Mouse (Mus musculus) gonadal fat pad, adult 2 months (tissue): ENCODE data around the gene Gm12166. TPM values are rescaled to one million over a fixed set of nuclear protein-coding genes. Genes with fewer than 3 reads are reported as not detected.
A peak's percentile ranks its signal among the peaks of the same experiment; 100 is the strongest.
"Not testable (repeated sequence)": the region's sequence is repeated elsewhere in the genome, so short reads cannot be mapped to it uniquely, and the experiment has no call there.

Experiments
- DNase-seq: peaks from one replicate; pipeline ENCODE4 v3.0.0-alpha.2; 2012; ENCODE audit warnings: low read depth
- polyA plus RNA-seq: library from polyadenylated mRNA; depleted of rRNA; stranded (reverse); fragments of >200 nt; gene quantifications from 2 replicates; pipeline ENCODE4 v1.2.3, GENCODE M21; 2012; rRNA removed

Gene Gm12166
- polyA plus RNA-seq, result 11.5 and 13.8 TPM in 2 replicates

DNA sequence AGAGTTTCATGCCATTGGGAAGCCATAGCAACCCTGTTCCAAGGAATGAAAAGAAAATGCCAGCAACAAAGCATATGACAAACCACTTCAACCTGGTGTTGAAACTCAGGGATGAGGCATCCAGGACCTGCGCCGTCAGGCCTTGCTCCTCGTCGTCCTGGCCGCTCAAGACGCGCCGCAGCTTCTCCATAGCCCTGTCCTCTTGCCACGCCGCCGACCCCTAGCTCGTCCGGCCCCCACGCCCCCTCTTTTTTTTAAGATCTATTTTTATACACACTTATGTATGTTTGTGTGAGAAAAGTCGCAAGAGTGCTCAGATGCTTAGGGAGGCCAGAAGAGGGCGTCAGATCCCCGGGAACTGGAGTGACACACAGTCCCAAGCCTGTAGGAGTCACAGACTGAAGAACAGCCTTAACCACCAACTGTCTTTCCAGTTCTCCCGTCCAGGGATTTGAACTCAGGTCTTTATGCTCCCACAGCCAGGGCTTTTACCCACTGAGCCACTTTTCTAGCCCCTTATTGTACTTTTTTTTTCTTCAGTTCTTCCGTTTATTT lies at the start of gene Gm12166:
Gene Gm12166, minus strand, starts transcription at position 217 of the 555 bp plus-strand sequence.
- DNase-seq, result not testable (repeated sequence)

DNA sequence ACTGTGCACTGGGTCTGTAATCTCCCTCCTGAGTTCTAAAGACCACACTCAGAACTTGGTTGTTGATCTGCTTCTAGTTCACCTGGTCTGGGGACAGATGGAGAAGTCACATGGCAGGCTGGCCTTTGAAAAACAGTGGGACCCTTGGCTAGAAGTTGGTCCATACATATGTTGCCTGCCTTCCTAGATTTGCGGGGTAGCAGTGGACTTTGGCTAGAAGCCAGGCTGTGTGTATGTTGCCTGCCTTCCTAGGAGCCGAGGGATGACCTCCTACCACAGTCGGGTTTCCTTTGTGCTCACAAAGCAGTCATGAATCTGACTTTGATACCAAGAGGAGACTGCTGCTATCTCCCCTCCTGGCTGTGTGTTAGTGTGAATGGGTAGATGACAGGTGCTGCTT lies 44.9 kb upstream of the Gm12166 start:
- DNase-seq, result no peak

DNA sequence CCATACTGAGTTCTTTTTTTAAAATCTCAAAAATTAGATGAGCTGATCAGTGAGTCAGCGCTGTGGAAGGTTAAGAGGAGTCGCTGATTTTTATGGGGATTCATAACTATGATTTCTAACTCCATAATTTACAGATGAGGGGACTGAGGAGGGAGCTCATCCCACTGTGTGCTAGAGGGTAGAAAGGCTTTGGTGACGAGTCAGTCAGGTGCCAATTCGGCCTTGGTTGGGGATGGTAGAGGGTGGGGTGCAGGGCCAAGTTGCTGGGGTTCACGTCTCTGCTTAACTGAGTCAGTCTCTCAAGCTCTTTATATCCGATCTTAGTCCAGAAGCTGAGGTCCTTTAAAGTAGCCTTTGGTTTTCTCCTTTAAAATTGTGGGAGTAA lies 44.1 kb upstream of the Gm12166 start:
- DNase-seq, result no peak

DNA sequence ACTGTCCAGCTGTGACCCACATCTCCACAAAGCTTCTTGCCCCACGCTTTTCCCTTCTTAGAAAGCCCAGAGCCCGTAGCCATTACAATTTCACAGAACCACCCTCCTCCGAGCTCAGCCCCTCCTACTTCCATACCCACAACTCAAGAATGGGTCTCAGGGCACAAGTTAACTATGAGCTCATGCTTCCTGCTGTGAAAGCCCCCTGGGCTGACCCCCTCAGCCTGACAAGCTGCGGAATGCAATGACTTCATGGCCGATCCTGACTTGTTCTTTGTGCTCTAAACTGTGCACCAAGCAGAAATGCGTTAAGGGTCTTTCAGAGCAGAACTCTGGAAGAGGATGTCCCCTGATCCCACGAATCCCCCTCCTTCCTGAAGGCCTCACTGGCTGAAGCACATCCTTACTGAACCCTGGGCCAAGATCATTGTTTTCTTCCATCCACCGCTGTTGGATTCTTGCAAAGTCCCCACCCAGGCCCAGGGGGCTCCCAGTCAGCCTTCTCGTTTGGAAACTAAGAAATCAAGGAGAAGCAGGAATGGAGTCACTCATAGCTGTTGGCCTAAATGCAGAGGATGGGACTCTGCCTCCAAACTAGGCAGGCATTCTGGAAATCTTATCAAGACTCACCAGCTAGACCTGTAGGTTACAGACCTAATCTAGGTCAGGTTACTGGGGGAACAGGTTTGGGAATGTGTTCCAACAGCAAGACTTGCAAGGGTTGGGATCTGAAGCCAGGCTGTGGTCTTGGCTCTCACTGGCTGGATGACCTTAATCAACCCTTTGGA lies 43.5 kb upstream of the Gm12166 start:
- DNase-seq, result no peak

DNA sequence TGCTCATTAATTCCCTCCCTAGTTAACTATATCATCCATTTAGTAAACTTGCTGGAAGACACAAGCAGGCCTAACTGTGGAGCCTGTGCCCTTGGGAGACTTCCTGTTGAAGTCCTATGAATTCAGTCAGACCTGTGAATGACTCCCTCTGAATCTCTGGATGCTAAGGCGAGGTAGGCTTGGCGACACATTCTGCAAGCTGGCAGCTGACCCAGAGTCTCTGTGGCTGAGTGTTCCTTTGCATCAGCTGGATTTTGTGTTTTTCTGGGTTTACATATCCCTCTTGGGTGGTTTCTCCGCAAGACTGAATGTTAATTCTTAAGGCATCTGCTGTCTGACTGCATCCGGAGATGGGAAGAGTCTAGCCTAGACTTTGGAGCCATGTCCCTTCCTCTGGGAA lies 40.0 kb upstream of the Gm12166 start:
- DNase-seq, result no peak

DNA sequence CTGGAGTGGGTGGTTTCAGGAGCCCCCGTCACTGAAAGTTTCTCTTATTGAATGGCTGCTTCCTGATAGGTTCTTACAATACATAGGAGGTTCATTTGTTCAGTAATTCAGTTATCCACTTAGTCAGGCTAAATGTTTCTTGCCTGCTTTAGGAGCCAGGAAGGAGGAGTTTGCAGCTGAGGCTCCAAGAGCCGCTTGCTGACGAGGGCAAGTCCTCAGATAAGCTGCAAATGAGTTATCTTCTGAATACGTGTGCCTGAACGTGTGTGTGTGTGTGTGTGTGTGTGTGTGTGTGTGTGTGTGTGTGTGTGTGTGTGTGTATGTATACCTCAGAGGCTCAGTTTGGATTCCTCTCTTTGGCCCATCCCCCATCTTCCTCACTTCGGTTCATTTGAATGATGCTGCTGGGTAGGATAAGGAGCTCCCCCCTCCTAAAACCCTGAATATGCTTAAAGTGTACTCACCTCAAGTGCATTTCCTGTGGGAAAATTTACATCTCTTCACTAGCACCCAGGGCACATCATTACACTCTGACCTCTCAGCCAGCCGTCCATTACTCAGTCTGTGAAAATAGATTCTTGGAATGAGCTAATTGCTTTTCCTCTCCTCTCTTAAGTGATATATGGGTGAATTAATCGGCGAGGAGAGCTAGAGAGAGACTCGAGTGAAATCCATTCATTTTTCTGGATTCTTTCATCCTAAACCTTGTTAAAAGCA lies 39.0 kb upstream of the Gm12166 start:
- no peak for DNase-seq

DNA sequence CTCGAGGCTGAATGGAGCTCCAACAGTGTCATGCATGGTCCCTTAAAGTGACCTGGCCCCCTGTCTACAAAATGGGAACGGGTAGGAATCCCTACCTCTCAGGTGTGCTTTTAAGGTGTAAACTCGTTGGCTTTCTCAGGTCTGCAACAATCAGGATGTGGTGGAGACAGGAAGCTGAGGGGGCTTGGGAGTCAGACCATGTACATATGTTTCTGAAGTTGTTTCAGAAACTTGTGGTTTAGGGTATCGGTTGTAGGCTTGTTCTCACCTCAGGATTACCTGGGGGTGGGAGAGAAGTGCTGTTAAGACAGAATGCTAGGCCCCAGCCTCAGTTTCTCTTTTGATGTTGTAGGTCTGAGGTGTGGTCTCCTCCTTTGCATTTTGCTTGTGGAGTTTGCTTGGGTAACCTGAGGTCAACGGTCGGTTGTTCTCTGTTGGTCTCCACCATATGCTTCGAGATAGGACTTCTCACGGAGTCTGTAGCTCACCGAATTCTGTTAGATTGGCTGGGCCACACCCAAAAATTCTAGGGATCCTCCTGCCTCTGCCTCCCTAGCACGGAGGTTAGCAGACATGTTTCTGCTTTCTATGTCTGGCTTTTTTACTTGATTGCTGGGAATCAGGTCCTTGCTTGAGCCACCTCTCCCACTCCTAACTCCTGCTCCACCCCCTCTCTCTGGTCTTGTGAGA lies 38.1 kb upstream of the Gm12166 start:
- DNase-seq, result no peak

DNA sequence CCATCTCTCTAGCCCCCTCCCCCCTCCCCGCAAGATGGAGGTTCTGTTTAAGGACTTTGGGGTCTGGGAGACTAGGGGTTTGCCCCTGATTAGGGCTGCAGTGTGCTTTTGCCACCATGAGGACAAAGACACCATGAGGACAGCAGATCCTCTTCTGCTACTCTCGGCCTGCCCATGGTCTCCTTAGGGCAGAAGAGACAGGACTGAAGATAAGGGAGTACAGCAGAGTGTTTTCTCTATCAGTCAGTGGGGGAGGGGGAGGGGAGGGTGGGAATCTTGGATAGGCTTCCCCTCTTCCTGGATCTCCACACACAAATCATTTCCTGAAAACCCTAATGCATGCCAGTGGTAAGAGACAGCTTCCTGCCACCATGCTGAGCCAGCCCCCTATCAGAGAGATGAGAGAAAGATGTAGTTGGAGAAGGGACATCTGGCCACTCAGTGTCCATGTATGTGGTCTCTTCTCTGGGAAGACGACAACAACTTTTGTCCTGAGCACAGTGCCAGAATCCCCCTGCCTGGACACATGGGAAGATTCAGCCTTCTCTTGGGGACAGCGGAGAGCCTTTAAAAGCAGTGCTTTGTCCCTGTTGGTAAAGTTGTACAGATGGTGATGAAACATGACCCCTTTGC lies 37.1 kb upstream of the Gm12166 start:
- no peak for DNase-seq

DNA sequence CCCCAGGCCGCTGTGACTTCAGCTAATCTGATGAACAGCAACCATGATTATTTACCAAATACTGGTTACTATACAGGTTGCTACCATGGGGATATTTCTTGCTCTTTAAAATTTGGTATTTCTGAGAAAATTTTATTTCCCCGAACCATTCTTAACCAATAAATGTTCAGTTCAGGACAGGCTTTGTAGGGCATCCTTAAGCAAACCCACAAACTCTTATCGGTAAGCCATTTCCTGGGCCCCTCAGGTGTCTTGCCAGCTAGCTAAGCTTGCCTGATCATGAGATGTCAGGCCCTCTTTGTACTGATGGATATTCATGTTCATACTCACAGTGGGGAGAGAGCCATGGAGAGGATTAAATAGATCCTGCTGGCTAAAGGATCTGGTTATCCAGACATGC lies 34.3 kb upstream of the Gm12166 start:
- DNase-seq, result no peak

DNA sequence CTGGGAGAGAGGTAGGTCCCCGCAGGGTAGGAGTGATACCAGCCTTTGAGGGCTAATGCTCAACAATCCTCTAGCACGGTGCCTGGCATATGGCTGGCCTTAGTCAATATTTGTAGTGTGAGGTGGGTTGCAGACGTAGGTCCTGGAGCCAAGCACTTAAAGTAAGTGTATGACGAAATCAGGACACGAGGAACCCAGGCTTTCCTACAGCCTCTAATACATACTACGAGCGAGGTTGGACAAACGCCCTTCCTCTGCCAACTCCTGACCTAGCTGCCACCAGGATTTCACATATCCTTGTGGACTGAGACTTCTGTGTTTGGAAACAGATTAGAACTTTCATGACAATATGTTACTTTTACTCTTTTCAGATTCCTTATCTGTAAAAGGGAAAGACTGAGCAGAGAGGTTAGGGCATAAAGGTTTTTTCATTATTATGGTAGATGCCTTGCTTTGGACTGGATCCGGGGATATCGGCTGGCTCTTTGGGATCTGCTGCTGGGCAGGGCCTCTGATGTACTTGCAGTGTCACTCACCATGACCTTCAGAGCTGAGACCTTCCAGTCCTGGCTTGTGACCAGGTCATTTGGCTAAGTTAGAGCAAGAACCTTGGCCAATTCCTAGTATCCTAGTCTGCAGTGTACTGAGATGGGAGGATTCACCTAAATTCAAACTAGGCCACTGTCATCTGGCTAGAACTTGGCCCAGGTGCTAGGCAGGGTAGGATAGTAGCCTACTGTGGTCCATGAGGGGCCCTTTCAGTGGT lies 33.5 kb upstream of the Gm12166 start:
- DNase-seq, result peak; percentile 30

DNA sequence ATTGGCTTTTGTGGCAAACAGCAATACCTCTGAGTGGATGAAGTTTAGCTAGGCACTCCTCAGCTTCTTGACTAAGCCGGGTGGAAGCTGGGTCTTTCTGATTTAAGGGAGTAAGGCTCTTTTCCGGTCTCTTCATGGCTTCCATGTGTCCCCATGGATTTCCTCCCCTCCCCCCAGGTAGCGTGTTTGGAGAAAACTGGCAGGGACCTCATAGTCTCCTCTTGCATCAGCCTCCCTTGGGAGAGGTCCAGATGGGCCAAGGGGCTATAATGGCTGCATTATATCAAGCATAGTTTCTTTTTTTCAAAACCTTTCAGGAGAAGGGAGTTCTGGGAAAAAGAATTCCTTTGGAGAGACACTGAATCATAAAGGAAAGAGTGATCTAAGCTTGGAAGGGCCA lies 32.4 kb upstream of the Gm12166 start:
- no peak for DNase-seq

DNA sequence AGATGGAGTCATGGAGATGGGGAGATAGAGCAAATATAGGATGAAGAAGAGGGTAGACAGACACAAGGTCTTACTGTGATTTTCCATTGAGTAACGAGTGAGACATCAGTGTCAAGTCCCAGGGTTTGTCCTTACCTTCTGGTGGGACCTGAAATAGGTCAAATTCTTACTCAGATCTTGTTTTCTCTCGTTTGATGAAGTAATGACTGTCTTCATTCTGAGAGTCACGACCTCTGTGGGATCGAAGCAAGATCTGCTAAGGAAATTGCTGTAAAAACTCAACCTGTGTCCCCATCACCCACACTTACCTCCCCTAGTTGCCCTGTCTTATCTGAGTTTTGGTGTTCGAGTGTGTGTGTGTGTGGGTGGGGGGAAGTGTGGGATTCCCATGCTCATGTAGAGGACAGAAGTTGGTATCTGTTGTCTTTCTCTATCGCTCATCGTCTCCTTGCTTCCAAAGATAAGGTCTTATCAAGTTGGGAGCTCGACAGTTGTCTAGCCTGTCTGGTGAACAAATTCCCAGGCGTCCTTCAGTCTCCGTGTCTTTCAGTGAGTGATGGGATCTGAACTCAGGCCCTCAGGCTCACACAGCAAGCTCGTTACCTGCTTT lies 31.8 kb upstream of the Gm12166 start:
- no peak for DNase-seq

DNA sequence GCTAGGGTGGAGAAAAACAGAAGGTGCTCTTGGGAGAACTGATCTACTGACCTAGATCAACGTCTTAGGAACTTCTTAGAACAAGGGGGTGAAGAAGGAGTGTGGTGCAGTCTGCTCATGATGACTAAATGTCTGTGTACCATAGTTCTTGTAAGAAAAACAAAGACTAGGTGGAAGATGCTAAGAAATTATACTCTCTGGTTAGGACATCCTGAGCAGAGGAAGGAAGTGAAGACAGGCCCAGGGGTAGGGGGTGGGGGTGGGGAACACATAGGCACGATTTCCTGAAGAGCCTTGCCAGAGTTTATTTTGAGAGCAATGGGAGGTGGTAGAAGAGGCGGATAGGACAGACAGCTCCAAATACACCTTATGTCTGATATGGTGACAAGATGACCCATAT lies 31.3 kb upstream of the Gm12166 start:
- DNase-seq, result no peak

DNA sequence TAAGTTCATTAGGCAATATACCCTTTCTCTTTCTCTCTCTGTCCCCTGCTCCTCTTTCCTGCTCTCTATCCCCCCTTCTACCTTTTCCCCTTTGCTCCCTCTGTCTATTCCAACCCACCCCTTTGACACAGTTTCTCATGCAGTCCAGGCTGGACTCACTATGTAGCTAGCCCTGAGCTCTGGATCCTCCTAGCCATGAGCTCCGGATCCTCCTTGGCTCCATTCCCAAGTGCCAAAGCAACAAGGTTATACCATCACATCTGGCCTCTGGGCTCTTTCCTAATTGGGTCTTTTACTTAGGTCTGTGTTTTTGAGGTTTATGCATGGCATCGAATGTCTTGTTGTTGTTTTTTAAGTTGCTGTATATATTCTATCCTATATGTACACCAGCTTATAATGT lies 29.0 kb upstream of the Gm12166 start:
- DNase-seq, result no peak

DNA sequence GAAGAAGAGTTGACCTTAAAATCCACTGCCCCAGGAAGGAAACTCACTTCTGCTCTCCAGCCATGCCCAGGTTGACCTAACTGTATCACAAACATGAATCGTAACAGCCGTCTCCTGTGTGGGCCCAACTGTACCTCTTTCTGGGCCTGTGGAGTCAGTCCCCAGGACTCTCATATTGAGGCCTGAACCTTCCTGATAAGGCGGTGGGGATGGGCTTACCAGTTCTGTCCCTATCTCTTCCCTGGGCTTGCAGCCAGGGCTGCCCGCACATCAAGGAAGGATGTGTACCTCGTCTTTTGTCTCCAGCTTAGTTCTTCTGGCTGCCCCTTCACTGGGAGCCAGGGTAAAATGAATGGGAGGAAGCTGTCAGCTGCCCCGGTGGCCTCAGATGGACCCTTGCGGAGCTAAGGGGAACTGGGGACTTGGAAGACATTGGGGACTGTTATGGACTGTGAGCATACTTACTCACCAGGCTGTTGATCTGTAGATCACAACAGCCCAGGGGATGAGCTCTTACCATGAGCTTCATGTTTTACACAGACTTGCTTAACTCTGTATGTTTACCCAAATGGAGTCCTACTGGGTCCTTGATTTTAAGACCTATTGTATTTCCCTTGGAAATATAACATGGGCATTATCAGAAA lies 25.7 kb upstream of the Gm12166 start:
- no peak for DNase-seq

DNA sequence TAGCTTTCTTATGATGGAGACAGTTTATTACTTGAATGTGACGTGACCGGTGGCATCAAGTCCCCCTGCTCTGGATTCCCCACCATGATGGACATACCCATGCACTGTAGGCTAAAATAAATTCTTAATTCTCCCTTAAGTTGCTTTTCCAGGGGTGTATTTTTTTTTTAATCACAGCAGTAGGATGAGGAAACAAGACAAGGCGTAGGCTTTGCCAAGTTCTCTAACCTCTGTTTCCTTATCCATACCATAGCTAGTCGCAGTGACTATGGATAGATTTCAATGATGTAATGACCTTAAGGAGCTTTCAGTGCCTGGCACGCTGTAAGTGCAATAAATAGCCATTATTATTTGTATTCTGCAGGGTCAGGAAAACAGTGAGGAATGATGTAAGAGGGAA lies 25.2 kb upstream of the Gm12166 start:
- DNase-seq, result no peak

DNA sequence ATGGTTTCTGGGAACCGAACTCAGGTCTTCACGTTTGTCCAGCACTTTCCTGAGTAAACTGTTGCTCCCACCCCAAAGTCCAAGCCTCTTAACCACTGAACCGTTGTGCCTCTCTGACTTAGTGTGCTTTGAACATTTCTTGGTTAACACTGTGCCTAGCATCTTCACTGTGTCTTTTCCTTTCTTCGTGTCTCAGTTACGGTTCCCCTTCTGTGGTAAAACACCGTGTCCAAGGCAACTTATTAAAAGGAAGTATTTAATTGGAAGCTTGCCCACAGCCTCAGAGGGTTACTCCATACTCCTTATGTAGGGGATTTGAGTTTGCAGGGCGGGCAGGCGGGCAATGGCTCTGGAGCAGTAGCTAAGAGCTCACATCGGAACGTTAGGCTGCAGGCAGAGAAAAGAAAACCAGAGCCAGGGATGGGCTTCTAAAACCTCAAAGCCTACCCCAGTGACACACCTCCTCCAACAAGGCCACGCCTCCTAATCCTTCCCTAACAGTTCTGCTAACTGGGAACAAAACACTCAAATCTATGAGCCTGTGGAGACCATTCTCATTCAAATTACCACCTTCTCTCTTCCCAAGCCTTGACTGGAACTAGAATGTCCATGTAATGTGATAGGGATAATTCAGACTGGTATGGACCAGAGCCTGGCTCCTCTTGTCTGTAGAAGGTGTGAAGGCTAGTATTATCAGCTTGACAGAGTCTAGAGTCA lies 24.5 kb upstream of the Gm12166 start:
- DNase-seq, result no peak

DNA sequence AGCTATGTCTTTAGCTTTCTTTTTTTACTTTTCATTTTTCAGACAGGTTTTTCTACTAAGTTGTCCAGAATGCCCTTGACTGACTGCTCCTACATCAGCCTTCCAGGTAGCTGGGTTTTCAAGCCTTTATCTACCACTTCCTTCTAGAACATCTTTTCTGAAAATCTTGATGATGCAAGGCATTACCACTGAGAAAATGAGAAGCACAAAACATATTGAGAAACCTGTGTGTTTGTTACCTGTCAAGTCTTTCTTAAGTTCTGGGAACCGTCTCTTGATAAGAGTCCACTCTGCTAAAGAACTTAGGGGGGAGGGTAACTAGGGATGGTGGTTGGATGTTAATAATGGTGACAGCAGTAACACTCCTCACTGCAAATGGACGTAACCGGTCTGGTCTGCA lies 23.4 kb upstream of the Gm12166 start:
- DNase-seq, result no peak

DNA sequence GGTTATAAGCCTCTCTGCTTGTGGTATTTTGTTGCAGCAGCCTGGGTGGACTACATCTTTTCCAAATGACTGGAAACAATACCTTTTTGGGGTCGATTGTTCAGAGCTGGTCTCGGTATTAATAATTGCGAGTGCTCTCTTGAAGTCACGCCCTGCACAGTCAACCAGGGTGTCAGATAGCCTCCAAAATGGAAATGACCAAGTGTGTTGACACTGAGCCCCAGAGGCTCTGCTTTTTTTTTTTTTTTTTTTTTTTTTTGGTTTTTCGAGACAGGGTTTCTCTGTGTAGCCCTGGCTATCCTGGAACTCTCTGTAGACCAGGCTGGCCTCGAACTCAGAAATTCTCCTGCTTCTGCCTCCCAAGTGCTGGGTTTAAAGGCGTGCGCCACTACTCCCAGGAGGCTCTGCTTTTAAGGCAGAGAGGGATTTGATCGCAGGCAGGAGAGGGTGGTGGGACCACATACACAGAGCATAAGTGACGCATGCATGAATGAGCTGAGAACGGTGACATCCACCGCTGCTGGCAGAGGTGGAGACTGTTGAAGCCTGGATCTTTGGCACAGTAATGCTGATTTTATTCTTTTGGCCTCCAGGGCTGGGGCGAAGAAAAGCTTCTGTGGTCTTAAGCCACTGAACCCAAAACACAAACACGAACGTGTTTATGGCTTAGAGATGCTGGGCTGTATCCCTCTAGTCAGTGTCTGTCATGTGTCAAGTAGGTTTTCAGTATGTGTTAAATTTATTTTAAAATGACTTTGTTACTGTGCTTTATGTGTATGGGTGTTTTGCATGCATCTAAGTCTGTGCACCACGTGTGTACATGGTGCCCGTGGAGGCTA lies 21.9 kb upstream of the Gm12166 start:
- no peak for DNase-seq
